Mouse (Mus musculus) spleen, embryonic (tissue): ENCODE measurements around the gene Atp5j.

Experiments
- CTCF ChIA-PET: fragments of 350-600 bp; sonication (Branson Sonifier 250); formaldehyde crosslinking; loops from one replicate; lab custom pipeline; 2022; lab: Charles Lee

The Atp5j gene

GRCm38 (mm10) chr16:84835441-84835822, at the start of gene Atp5j:
TSS of gene Atp5j (minus strand) at chr16:84835625.
- CTCF ChIA-PET: no interaction called here

GRCm38 (mm10) chr16:84884572-84884971, 49.1 kb upstream of the Atp5j start:
- CTCF ChIA-PET: no interaction called here

DNA sequence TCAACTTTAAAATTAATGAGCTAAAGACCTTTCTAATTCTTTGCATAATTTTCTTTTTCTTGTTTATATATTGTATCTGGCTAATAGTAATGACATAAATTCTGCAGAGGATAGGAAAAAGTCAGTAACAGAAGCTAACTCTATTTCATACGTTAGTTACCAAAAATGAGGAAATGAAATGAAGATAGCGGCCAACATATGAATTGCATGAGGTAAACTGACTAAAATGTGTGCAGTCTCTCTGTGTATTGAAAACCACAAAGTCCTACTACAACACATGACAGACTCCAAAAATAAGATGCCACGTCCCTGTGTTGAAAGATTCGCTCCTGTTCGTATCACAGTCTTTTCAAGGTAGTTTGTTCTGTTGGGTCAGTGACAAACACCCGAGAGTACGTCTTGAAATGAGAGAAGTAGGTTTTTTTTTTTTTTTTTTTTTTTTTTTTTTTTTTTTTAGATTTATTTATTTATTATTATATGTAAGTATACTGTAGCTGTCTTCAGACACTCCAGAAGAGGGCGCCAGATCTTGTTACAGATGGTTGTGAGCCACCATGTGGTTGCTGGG, 46.4 kb upstream of the Atp5j start:
- CTCF ChIA-PET: no interaction called here

DNA sequence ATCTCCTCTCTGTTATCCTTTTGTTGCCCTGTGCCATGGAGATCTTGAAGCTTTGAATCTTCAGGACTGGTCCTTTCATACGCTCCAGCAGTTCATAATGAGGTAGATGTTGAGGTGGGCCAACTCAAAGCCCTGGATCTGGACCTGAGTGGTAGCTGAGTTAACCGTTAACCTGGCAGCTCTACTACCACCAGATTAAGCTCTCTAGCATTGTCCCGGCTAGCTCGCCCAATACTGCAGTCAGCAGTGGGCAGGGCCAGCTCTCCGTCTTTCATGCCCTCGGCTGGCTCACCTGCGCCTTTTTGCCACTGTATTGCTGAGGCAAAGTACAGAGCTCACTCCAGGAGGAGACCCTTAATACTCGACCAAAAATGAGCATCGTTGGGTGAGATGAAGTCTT, 45.7 kb upstream of the Atp5j start:
- CTCF ChIA-PET: no interaction called here

DNA sequence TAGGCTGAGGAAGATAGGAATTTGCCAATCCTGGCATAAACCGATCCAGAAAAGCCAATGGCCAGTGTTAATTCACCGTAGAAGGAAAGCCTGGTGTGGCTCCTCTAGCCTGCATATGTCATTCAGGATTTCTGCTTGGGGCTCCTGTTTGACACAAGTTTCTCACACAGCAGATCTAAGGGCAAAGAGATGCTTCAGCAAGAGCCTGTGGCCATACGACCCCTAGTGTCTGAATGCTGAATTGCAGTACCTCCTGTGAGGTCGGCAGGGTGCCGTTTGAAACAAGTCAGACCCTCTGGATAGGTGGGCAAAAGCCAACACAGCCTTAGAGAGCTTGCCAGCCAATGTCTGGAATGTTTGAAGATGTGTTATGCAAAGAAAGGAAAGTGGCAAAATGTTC, 43.7 kb upstream of the Atp5j start:
- CTCF ChIA-PET: no interaction called here

- CTCF ChIA-PET: interaction anchor here (0.7 kb wide), 1 partner anchor 458 kb away, joined by 3 read pairs; no protein-coding TSS in a partner anchor
Measured at GRCm38 (mm10) chr16:84876082-84876481, 40.7 kb upstream of the Atp5j start.

DNA sequence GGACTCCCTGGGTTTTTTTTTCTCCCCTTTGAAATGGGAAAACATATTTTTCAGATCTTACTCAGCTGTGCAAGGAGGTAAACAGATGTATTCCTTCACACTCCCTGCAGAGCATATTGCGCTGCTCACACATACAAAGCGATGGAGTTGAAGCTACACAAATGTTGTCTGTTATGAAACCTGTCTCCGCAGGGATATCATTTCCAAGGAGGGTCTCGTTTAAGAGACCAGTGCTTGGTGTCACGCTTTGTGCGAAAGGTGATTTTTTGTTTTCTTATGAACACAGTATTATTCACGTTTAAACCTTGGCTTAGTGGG, 40.3 kb upstream of the Atp5j start:
- CTCF ChIA-PET: interaction anchor here (0.7 kb wide), 1 partner anchor 458 kb away, joined by 3 read pairs; no protein-coding TSS in a partner anchor

DNA sequence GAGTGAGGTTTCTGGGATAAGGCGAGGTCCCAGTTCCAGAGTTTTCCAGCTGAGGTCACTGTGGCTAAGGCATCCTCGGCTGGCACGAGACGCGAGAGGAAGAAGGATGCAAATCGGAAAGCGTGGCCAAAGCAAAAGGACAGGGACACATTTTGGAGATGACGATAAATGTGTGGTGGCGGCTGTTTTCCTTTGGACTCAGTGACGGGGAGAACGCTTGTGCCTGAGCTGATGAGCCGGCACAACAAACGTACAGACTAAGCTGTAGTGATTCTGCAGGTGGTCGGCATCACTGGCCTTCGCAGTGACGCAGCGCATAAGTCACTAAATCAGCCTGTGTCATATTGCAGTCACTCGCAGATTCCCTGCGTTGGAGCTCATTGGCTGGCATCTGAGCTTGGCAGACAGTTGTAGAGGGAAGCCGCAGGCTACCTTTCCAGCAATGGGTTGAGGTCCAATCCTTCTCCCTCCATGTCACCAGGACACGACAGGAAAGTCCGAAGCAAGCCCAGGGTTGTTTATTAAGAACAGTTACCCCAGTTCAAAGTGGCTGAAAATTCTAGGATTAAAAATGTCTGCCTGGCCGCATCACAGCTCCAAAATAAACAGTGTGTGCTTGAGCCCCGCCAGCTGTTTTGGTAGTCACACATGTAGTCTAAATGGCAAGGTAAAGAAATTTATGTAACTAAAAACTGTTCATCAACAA, 39.7 kb upstream of the Atp5j start:
- CTCF ChIA-PET: interaction anchor here (0.7 kb wide), 1 partner anchor 459 kb away, joined by 3 read pairs; no protein-coding TSS in a partner anchor

DNA sequence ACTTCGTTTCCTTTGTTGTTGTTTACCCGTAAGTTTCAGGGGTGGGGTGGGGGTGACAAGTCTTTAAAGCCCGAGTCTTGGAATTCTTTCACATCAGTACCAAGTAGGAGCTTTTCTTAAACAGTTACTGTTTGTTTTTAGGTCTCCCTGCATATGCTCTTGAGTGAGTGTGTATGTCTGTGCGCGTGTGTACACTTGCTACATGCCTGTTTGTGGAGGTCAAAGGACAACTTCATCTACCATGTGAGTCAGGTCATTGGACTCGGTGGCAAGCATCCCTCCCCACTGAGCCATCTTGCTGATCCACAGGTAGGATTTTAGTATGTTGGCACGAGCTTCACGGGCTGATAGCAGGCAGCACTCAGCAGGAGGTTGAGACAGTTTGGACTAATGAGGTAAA, 38.4 kb upstream of the Atp5j start:
- CTCF ChIA-PET: no interaction called here

DNA sequence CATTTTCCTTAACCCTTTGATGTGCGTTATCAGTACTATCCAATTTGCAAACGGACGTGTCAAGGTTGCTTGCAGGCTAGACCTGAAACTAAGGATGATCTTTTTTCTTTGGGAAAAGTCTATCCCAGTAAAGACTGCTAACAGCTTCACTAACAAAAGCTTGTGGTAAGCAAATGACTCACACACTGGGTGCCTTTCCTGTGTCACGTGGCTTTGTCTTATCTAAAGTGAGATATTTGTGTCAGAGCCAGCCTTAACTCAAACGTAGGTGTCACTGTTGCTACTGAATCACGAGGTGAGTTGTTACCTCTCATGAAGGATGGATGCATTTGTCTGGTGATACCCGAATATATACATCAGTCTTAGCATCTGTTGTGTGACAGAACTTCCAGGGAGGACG, 29.2 kb upstream of the Atp5j start:
- CTCF ChIA-PET: no interaction called here

GRCm38 (mm10) chr16:84853492-84853891, 18.1 kb upstream of the Atp5j start:
- CTCF ChIA-PET: no interaction called here

DNA sequence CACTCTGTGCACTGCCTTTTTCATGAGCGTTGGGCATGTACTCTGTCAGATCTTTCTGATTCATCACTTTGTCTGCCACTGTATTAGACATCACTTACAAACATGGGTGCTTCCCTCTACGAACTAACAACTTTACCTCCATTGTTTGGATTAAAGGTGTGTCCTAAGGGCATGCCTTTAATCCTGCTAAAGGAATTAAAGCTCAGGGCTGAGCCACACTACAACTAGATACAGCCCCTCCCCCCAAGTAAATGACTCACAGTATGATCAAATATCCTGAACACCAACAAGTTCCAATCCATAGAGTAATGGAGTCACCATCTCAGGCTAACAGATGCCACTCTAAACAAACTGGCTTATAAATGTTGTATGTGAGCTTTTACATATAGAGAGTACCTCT, 3.2 kb upstream of the Atp5j start:
- CTCF ChIA-PET: no interaction called here

- CTCF ChIA-PET: no interaction called here
Measured at GRCm38 (mm10) chr16:84835823-84836743, 658 bp upstream of the Atp5j start.

- CTCF ChIA-PET: no interaction called here
Measured at GRCm38 (mm10) chr16:84834745-84835440, 532 bp downstream of the Atp5j start, which contains the start of gene Gabpa. TSS of gene Gabpa (plus strand) at chr16:84834925.

DNA sequence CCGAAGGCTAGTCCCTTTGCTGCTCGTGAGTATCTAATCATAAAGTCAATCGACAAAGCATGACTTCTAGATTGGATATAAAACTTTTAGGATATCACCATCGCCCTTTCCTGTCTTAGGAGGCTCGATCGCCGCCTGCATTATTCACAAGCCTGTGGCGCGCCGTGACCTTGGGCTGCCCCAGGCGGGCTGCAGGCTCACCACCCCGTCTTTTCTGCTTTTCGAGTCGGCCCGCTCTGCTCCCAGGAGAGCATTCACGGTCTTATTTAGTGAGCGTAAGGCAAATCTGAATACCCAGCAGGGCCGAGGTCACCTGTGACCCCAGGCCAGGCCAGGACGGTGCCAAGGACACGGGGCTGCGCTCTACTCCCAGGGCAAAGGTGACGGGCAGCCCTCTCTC, 1.1 kb downstream of the Atp5j start:
- CTCF ChIA-PET: no interaction called here

- CTCF ChIA-PET: no interaction called here
Measured at GRCm38 (mm10) chr16:84832736-84833135, 2.7 kb downstream of the Atp5j start.

DNA sequence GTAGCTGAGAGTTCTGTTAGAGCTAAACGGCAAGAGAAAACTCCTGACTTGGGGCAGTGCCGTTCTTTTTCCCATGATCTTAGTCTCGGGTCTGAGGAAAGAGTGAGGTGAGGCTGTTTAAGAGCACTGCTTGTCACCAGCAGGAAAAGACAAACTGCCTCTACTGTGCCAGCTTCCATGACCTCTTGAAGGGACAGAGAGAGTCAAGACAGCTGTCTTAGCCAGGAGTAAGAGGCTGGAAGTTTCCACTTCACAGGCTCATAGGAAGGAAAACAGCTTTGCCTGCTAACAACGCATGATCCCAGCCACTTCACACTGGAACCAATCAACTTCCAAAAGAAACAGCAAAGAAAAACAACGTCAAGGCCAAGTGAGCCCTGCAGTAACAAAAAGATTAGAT, 3.7 kb downstream of the Atp5j start:
- CTCF ChIA-PET: no interaction called here

GRCm38 (mm10) chr16:84825009-84825408, 10.4 kb downstream of the Atp5j start:
- CTCF ChIA-PET: interaction anchor here (0.6 to 0.7 kb wide), 2 partner anchors 90 to 254 kb away, joined by 3 read pairs; no protein-coding TSS in a partner anchor

DNA sequence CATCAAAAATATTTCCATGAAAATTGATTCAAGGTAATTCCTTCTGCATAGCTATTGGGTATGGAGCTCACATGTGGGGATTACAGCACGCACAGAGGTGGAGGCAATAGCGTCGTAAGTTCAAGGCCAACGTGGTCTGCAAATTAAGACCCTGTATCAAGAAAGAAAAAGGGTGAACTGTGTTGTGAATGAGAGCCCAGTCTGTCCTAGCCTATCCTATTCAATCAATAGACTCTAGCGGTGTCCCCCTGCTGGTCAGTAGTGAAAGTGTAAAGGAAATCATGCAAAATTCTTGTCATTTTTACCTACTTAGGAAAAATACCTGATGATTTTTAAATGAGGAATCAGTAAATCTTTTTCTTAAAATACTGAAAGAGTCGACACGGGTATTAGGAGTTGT, 18.0 kb downstream of the Atp5j start:
- CTCF ChIA-PET: interaction anchor here (0.6 to 1.6 kb wide), 2 partner anchors 101 to 233 kb away, joined by 3 to 12 read pairs; no protein-coding TSS in a partner anchor

DNA sequence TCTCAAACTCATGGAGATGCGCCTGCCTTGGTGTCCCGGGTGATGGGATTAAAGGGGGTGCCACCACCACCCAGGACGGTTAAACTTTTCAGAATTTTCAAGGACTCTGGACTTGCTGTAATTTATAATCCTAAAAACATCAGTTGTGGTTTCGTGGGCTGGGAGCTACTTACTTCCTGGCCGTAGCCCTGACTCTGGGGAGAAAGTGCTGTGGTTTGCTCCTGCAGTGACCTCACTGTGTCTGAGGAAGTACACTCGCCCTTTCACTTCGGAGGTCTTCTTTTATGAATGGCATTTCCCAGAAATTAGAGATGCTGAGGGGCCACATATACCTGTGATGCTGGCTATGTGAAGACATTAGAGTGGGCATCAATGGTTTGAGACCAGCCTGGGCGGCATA, 20.9 kb downstream of the Atp5j start:
- CTCF ChIA-PET: no interaction called here

DNA sequence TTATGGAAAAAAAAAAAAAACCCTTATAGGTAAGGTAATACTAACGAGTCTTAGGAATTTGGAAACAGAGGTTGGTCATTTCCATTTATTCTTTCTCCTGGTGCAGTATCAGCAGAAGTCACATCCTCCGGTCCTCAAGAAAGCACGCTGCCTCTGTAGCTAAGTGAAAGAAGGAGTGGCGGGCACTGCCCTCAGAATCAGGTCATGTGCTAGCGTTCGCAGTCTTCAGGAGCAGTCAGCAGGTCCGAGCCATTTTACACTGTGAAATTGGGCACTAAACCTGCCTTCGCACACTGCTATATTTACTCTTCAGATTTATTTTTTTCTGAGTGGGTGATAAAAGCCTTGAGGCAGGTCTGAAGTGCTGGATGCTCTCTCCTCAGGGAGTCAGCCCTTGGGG, 21.6 kb downstream of the Atp5j start:
- CTCF ChIA-PET: no interaction called here

DNA sequence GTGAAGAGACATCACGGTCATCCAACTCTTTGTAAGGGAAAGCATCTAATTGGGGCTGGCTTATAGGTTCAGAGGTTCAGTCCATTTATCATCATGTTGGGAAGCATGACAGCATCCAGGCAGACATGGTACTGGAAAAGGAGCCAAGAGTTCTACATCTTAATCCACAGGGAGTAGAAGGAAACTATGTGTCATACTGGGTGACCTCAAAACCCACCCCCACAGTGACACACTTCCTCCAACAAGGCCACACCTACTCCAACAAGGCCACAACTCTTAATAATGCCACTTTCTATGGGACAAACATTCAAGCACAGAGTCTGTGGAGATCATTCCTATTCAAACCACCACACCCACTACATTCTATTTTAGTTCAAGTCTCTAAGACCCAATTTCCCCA, 25.2 kb downstream of the Atp5j start:
- CTCF ChIA-PET: no interaction called here
